Comparison of ENCODE assay signal across 12 mouse cellular contexts in the genomic region with DNA sequence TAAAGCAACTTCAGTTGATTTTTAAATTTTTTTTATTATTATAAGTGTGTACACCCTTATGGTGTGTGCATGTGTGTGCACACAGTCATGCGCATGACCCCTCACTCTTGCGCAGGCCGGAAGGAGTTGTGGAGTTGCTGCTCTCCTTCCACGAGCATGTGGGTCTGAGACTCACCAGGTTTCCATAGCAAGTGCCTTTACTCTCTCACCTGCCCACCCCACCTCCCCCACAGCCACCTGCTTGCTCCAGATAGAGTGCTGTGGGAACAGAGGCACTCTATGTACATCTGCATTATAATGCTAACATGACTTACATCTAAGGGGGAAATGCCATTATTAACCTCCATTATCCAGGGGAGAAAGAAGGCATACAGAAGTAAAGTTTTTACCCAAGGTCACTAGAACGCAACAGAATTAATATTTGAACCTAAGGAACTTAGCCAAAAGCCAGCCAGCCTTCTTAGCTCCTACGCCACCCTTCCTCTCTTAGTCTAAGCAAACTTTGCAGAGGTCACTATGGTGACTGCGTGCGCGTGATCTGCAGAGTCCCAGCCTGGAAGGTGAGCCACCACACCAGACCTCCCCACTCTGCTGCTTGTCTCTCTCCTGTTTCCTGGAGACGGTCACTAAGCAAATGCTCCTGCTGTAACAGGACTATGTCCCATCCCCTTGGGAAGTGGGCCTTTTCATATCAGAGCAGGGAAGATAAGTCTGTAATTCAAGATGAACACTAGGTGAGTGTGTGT. TPM values are rescaled to one million over a fixed set of nuclear protein-coding genes. Genes with fewer than 3 reads are reported as not detected.
DNase-seq lines count a peak whose midpoint lies in the region; ATAC-seq lines count a peak whose summit lies in the region.
"Had no signal": no experiment of that assay in that cellular context is flagged by ENCODE, and none has a peak within 500 bp of the region (broad histone marks: within the 10 kb centered on the region; RNA-seq: fewer than 3 reads in every experiment).

No protein-coding gene starts in this region.

- H3K27me3 ChIP-seq in liver, embryonic 11.5 days (replicated peaks; ENCODE audit: control insufficient read depth, insufficient read depth, low read length): no peaks in the 10 kb centered on the region
- H3K27me3 ChIP-seq in embryonic facial prominence, embryonic 10.5 days (replicated peaks; ENCODE audit: low read depth, poor library complexity, severe bottlenecking): no peaks in the 10 kb centered on the region
- no peaks in the 10 kb centered on the region for H3K27me3 ChIP-seq in midbrain, embryonic 12.5 days

- H3K4me1 ChIP-seq in liver, embryonic 11.5 days (replicated peaks; ENCODE audit: control insufficient read depth, insufficient read depth, low read length): peaks cover 33% of the 10 kb centered on the region
- peaks cover 28% of the 10 kb centered on the region for H3K4me1 ChIP-seq in embryonic facial prominence, embryonic 10.5 days
- H3K4me1 ChIP-seq in midbrain, embryonic 12.5 days: peaks cover 12% of the 10 kb centered on the region

- no peaks in the 10 kb centered on the region for H3K9me3 ChIP-seq in liver, embryonic 11.5 days (ENCODE audit: control insufficient read depth, low read length)
- H3K9me3 ChIP-seq in embryonic facial prominence, embryonic 10.5 days: no peaks in the 10 kb centered on the region
- no peaks in the 10 kb centered on the region for H3K9me3 ChIP-seq in midbrain, embryonic 12.5 days

- DNase-seq in heart, adult 11 months: peak; percentile 89
- no peak for DNase-seq in heart, adult 8-10 months (ENCODE audit: low spot score)
- no peak for DNase-seq in liver, embryonic 11.5 days (ENCODE audit: low spot score)
- DNase-seq in liver: no peak
- DNase-seq in embryonic facial prominence, embryonic 10.5 days (ENCODE audit: low spot score): no peak
- no peak for DNase-seq in adrenal gland, adult 18-20 months (ENCODE audit: low spot score in 2 of 2)
- no peak for DNase-seq in frontal cortex, postnatal 25 days (ENCODE audit: low spot score in 2 of 2)
- DNase-seq: cerebellum, adult 11 months; thymus, adult 18-20 months had no signal

- no peaks in the 10 kb centered on the region for H3K36me3 ChIP-seq in liver, embryonic 11.5 days (ENCODE audit: control insufficient read depth, insufficient read depth, low read length)
- no peaks in the 10 kb centered on the region for H3K36me3 ChIP-seq in embryonic facial prominence, embryonic 10.5 days (replicated peaks)
- no peaks in the 10 kb centered on the region for H3K36me3 ChIP-seq in midbrain, embryonic 12.5 days

- H3K4me2 ChIP-seq in liver, embryonic 11.5 days: peak overlapping the region; percentile 55
- H3K4me2 ChIP-seq in midbrain, embryonic 12.5 days (replicated peaks): 0 out of 2 replicates have a peak overlapping the region, but pooled peaks have one; percentile 19

- H3K4me3 ChIP-seq in liver, embryonic 11.5 days (ENCODE audit: low read depth, low read length): peak overlapping the region; percentile 19; the same call in 1 of the 2 replicates
- 0 out of 2 replicates have a peak overlapping the region, but pooled peaks have one; percentile 0 for H3K4me3 ChIP-seq in embryonic facial prominence, embryonic 10.5 days
- H3K4me3 ChIP-seq in midbrain, embryonic 12.5 days: no peak overlapping the region

- H3K9ac ChIP-seq in liver, embryonic 11.5 days (ENCODE audit: low read depth, low read length): peak overlapping the region; percentile 50
- H3K9ac ChIP-seq in midbrain, embryonic 12.5 days (replicated peaks): 0 out of 2 replicates have a peak overlapping the region, but pooled peaks have one; percentile 29

- peak overlapping the region; percentile 38 for H3K27ac ChIP-seq in liver, embryonic 11.5 days (ENCODE audit: low read depth, low read length)
- H3K27ac ChIP-seq in embryonic facial prominence, embryonic 10.5 days (replicated peaks): peak overlapping the region; percentile 49; the same call in 1 of the 2 replicates
- no peak overlapping the region for H3K27ac ChIP-seq in midbrain, embryonic 12.5 days (replicated peaks)

- ATAC-seq in liver, embryonic 11.5 days (replicated peaks; ENCODE audit: low FRiP score): no peak
- ATAC-seq in midbrain, embryonic 12.5 days (ENCODE audit: low FRiP score, low read depth): no peak

- 49% methylated on average over 10 of the region's 10 CpGs for WGBS in liver, embryonic 11.5 days
- WGBS in embryonic facial prominence, embryonic 10.5 days: 65% methylated on average over 10 of the region's 10 CpGs
- WGBS in midbrain, embryonic 12.5 days: 65% methylated on average over 10 of the region's 10 CpGs

RNA-seq across cellular contexts. Expression of a gene that starts 1.3 kb away (rescaled TPM):
- 1 to 10 TPM in 3 of 4 experiments, under 1 TPM in 1; 0.87 to 2.5 (median 1.8) TPM for total RNA-seq in heart, adult 8-10 months (2022)
- polyA plus RNA-seq in liver, embryonic 11.5 days (2014; fragmentation: Nextera tagmentation; extraction: Ambion mirVana): 0.53 and 0.55 TPM in 2 replicates
- 1.4 and 1.6 TPM in 2 replicates for polyA plus RNA-seq in embryonic facial prominence, embryonic 10.5 days (2016; fragmentation: Nextera tagmentation; extraction: Ambion mirVana)
- 0.37 and 0.63 TPM in 2 replicates for polyA plus RNA-seq in midbrain, embryonic 12.5 days (2016; fragmentation: Nextera tagmentation; extraction: Ambion mirVana)
- total RNA-seq in adrenal gland, adult 18-20 months (2021): under 1 TPM in 1 of 2 experiments, not detected in 1; 0.29 TPM
- total RNA-seq: left cerebral cortex, adult 8-10 months; monocyte, adult 5-6 weeks had no signal

RNA-seq across cellular contexts. Expression of a gene that starts 32.9 kb away (rescaled TPM):
- 10 to 100 TPM; 30.9 to 41.7 (median 36.7) TPM for total RNA-seq in heart, adult 8-10 months (2022)
- 69.4 and 70.1 TPM in 2 replicates for polyA plus RNA-seq in liver, embryonic 11.5 days (2014; fragmentation: Nextera tagmentation; extraction: Ambion mirVana)
- polyA plus RNA-seq in embryonic facial prominence, embryonic 10.5 days (2016; fragmentation: Nextera tagmentation; extraction: Ambion mirVana): 62.5 and 68.9 TPM in 2 replicates
- polyA plus RNA-seq in midbrain, embryonic 12.5 days (2016; fragmentation: Nextera tagmentation; extraction: Ambion mirVana): 97.4 and 102 TPM in 2 replicates
- total RNA-seq in adrenal gland, adult 18-20 months (2021): 10 to 100 TPM; 76.0 to 77.4 TPM

RNA-seq across cellular contexts. Expression of a gene that starts 59.0 kb away (rescaled TPM):
- total RNA-seq in heart, adult 8-10 months (2022): 1 to 10 TPM in 3 of 4 experiments, under 1 TPM in 1; 0.54 to 2.0 (median 1.5) TPM
- polyA plus RNA-seq in liver, embryonic 11.5 days (2014; fragmentation: Nextera tagmentation; extraction: Ambion mirVana): 3.0 and 3.4 TPM in 2 replicates
- polyA plus RNA-seq in embryonic facial prominence, embryonic 10.5 days (2016; fragmentation: Nextera tagmentation; extraction: Ambion mirVana): 0.94 and 1.2 TPM in 2 replicates
- polyA plus RNA-seq in midbrain, embryonic 12.5 days (2016; fragmentation: Nextera tagmentation; extraction: Ambion mirVana): 21.9 and 29.2 TPM in 2 replicates
- total RNA-seq in adrenal gland, adult 18-20 months (2021): 1 to 10 TPM; 3.9 to 6.5 TPM

RNA-seq across cellular contexts. Expression of a gene that starts 59.4 kb away (rescaled TPM):
- total RNA-seq in heart, adult 8-10 months (2022): under 1 TPM; 0.24 to 0.50 (median 0.45) TPM
- 0.22 and 0.27 TPM in 2 replicates for polyA plus RNA-seq in liver, embryonic 11.5 days (2014; fragmentation: Nextera tagmentation; extraction: Ambion mirVana)
- polyA plus RNA-seq in embryonic facial prominence, embryonic 10.5 days (2016; fragmentation: Nextera tagmentation; extraction: Ambion mirVana): 0.09 and 0.34 TPM in 2 replicates
- 0.17 and 0.48 TPM in 2 replicates for polyA plus RNA-seq in midbrain, embryonic 12.5 days (2016; fragmentation: Nextera tagmentation; extraction: Ambion mirVana)
- 1 to 10 TPM; 4.6 to 4.7 TPM for total RNA-seq in adrenal gland, adult 18-20 months (2021)
